Mouse (Mus musculus) megakaryocyte, embryonic 14.5 days (primary cell): ENCODE results near the gene Myl9.

Source experiments
- FLI1 ChIP-seq: IDR thresholded peaks from 2 replicates; pipeline ENCODE4 v1.6.1; 2012; ENCODE audit warnings: low read length, inconsistent platforms, mixed read lengths
- GATA1 ChIP-seq: IDR thresholded peaks from 3 replicates; pipeline ENCODE4 v1.6.1; 2012; ENCODE audit warnings: mixed read lengths, low read length, inconsistent platforms, borderline replicate concordance

- TF ChIP-seq GATA1: no peak
- TF ChIP-seq FLI1: no peak
Measured at GRCm38 (mm10) chr2:156780752-156781151, 5.5 kb downstream of the Myl9 start.
